8 mouse cellular contexts compared by ENCODE assay signal in the genomic region with DNA sequence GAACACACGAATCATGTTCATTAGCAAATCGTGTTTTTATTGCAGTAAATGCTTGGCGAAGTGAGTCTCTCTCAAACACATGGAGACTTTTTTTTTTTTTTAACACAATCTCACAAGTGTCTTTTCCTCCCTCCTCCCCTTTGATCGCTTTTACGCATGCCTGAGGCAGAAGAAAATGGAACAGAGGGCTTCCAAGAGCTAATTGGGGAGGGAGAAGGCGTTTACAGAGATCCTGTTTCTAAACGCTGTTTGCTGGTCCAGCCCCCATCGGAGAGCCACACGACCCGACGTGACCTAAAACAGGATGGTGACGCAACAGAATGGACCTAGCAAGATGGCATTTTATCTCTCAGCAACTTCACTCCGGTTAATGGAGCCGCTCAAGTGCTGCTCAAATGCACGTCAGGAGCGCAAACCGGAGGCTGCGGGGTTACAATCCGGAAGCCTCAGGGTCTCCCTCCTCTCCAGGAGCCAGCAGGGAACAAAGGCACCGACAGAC.
DNase-seq lines count a peak whose midpoint lies in the region; ATAC-seq lines count a peak whose summit lies in the region.

No protein-coding gene starts in this region.

- peak overlapping the region; percentile 39 for H3K9ac ChIP-seq in liver, embryonic 11.5 days (ENCODE audit: low read depth, low read length)
- peak overlapping the region; percentile 37; the same call in 1 of the 2 replicates for H3K9ac ChIP-seq in midbrain, embryonic 16.5 days (ENCODE audit: low read depth, low read length)

- peak; percentile 8 to 23 for DNase-seq in layer of hippocampus, adult 8-10 months (ENCODE audit: low spot score in 2 of 2)
- DNase-seq in layer of hippocampus, adult 11-12 months (ENCODE audit: low spot score), result no peak
- peak; percentile 55 for DNase-seq in gastrocnemius, postnatal 25 days
- peak; percentile 66 for DNase-seq in liver, embryonic 11.5 days (ENCODE audit: low spot score)
- DNase-seq in thymus, adult 18-20 months, result peak; percentile 42 to 61

- no peaks in the 10 kb centered on the region for H3K27me3 ChIP-seq in liver, embryonic 11.5 days (replicated peaks; ENCODE audit: control insufficient read depth, insufficient read depth, low read length)
- H3K27me3 ChIP-seq in midbrain, embryonic 16.5 days (ENCODE audit: control insufficient read depth, insufficient read depth, low read depth, low read length), result no peaks in the 10 kb centered on the region

- peak overlapping the region; percentile 52 for H3K27ac ChIP-seq in liver, embryonic 11.5 days (ENCODE audit: low read depth, low read length)
- peak overlapping the region; percentile 63 for H3K27ac ChIP-seq in midbrain, embryonic 16.5 days (ENCODE audit: low read length)

- H3K9me3 ChIP-seq in liver, embryonic 11.5 days (ENCODE audit: control insufficient read depth, low read length), result no peaks in the 10 kb centered on the region
- no peaks in the 10 kb centered on the region for H3K9me3 ChIP-seq in midbrain, embryonic 16.5 days (replicated peaks; ENCODE audit: control insufficient read depth, low read length, poor library complexity, severe bottlenecking)

- WGBS in liver, embryonic 11.5 days, result under 1% methylated on average over 20 of the region's 20 CpGs
- under 1% methylated on average over 20 of the region's 20 CpGs for whole genome bisulfite sequencing in midbrain, embryonic 16.5 days

- peak; percentile 61 for ATAC-seq in common myeloid progenitor, adult 5-6 weeks (replicated peaks; ENCODE audit: low read depth, poor library complexity, severe bottlenecking)
- peak; percentile 33 for ATAC-seq in inflammation-experienced regulatory T-cells, adult 6 months
- peak; percentile 41 for ATAC-seq in liver, embryonic 11.5 days (replicated peaks; ENCODE audit: low FRiP score)
- ATAC-seq in midbrain, embryonic 16.5 days, result no peak

- H3K36me3 ChIP-seq in liver, embryonic 11.5 days (ENCODE audit: control insufficient read depth, insufficient read depth, low read length), result no peaks in the 10 kb centered on the region
- H3K36me3 ChIP-seq in midbrain, embryonic 16.5 days (ENCODE audit: control insufficient read depth, insufficient read depth, low read length), result no peaks in the 10 kb centered on the region

- H3K4me2 ChIP-seq in liver, embryonic 11.5 days, result peak overlapping the region; percentile 93
- peak overlapping the region; percentile 60 for H3K4me2 ChIP-seq in midbrain, embryonic 16.5 days (ENCODE audit: low read length)

- peaks cover 45% of the 10 kb centered on the region for H3K4me1 ChIP-seq in liver, embryonic 11.5 days (replicated peaks; ENCODE audit: control insufficient read depth, insufficient read depth, low read length)
- H3K4me1 ChIP-seq in midbrain, embryonic 16.5 days (ENCODE audit: control insufficient read depth, insufficient read depth, low read length), result peaks cover 52% of the 10 kb centered on the region

- peak overlapping the region; percentile 48 for H3K4me3 ChIP-seq in liver, embryonic 11.5 days (ENCODE audit: low read depth, low read length)
- peak overlapping the region; percentile 33 for H3K4me3 ChIP-seq in midbrain, embryonic 16.5 days (ENCODE audit: low read depth, low read length)
